21 mouse cellular contexts compared by ENCODE assay signal in genomic region chr10:95287351-95287750, GRCm38 (mm10). TPM values are rescaled to one million over a fixed set of nuclear protein-coding genes. Genes with fewer than 3 reads are reported as not detected.
DNase-seq lines count a peak whose midpoint lies in the region; ATAC-seq and TF ChIP-seq lines count a peak whose summit lies in the region.
"Had no signal": no experiment of that assay in that cellular context is flagged by ENCODE, and none has a peak within 500 bp of the region (broad histone marks: within the 10 kb centered on the region; RNA-seq: fewer than 3 reads in every experiment).

No protein-coding gene starts in this region.

- no peak overlapping the region for H3K4me2 ChIP-seq in liver, postnatal 0 days (ENCODE audit: low read depth, low read length)
- H3K4me2 ChIP-seq: embryonic facial prominence, embryonic 12.5 days; forebrain, embryonic 15.5 days; heart, embryonic 13.5 days; hindbrain, embryonic 15.5 days had no signal

- TF ChIP-seq POLR2A in liver, adult 2 months (IDR thresholded peaks at IDR 0.05; ENCODE audit: extremely low read depth, insufficient read depth, low read length) = no peak
- TF ChIP-seq POLR2A in MEL (IDR thresholded peaks at IDR 0.05; ENCODE audit: control insufficient read depth in 1 of 2, insufficient read depth in 1 of 2, low read depth in 1 of 2, low read length in 2 of 2, poor library complexity in 1 of 2) = no peak

- DNase-seq in liver, adult 2 months (ENCODE audit: extremely low read depth, low read depth, low spot score) = no peak
- DNase-seq in liver, postnatal 0 days = no peak
- DNase-seq in MEL (ENCODE audit: low read depth, low spot score) = no peak
- DNase-seq in adrenal gland, postnatal 4 days (ENCODE audit: low spot score in 2 of 2) = no peak
- no peak for DNase-seq in left cerebral cortex, postnatal 10 days (ENCODE audit: extremely low spot score in 1 of 2, low spot score in 2 of 2)
- DNase-seq: adrenal gland, adult 8-10 months; adrenal gland, postnatal 36 days; B cell, adult 2 months; cerebellum, adult 11 months; cerebellum, adult 9-10 months; cerebellum, postnatal 25 days; gastrocnemius, postnatal 14 days; heart, postnatal 36 days; kidney, adult 11 months had no signal

- H3K79me2 ChIP-seq in liver, adult 2 months (ENCODE audit: control insufficient read depth, insufficient read depth, low read length) = peaks cover 7% of the 10 kb centered on the region; the same call in 1 of the 2 replicates
- H3K79me2 ChIP-seq in MEL (ENCODE audit: control insufficient read depth, insufficient read depth, low read length, poor library complexity) = no peaks in the 10 kb centered on the region

- WGBS in liver, adult 2 months = 91% methylated on average over 8 of the region's 8 CpGs
- WGBS in liver, postnatal 0 days (ENCODE audit: insufficient replicate concordance) = 84% methylated on average over 8 of the region's 8 CpGs

- H3K36me3 ChIP-seq in liver, adult 2 months (ENCODE audit: control insufficient read depth, insufficient read depth, low read length) = no peaks in the 10 kb centered on the region; the same call in 1 of the 2 replicates
- no peaks in the 10 kb centered on the region for H3K36me3 ChIP-seq in liver, postnatal 0 days (replicated peaks; ENCODE audit: insufficient read depth, low read length)
- H3K36me3 ChIP-seq in E14TG2a.4 (ENCODE audit: insufficient read depth, low read length) (0 out of 2 replicates have a peak, but pooled peaks cover 8% of the 10 kb centered on the region), MEL (ENCODE audit: control insufficient read depth in 1 of 2, insufficient read depth in 2 of 2, low read length in 2 of 2) (peaks cover 0 to 28% of the 10 kb centered on the region in 2 experiments; a peak in 2 of 4 replicates)
- H3K36me3 ChIP-seq: embryonic facial prominence, embryonic 12.5 days; forebrain, embryonic 15.5 days; heart, embryonic 13.5 days; hindbrain, embryonic 15.5 days had no signal

- no peak overlapping the region for H3K27ac ChIP-seq in liver, adult 2 months (replicated peaks; ENCODE audit: insufficient read depth, low read depth, low read length)
- no peak overlapping the region for H3K27ac ChIP-seq in liver, postnatal 0 days (ENCODE audit: low read depth)
- H3K27ac ChIP-seq in MEL (ENCODE audit: control insufficient read depth, low read depth, low read length) = no peak overlapping the region
- H3K27ac ChIP-seq: embryonic facial prominence, embryonic 12.5 days; forebrain, embryonic 15.5 days; heart, embryonic 13.5 days; hindbrain, embryonic 15.5 days had no signal

- no peak overlapping the region for H3K4me3 ChIP-seq in liver, adult 2 months (ENCODE audit: insufficient read depth, low read depth, low read length)
- H3K4me3 ChIP-seq in liver, postnatal 0 days (ENCODE audit: low read depth, low read length) = no peak overlapping the region
- peak overlapping the region; percentile 29; the same call in 1 of the 2 replicates for H3K4me3 ChIP-seq in E14TG2a.4 (replicated peaks; ENCODE audit: low read length)
- H3K4me3 ChIP-seq in MEL (ENCODE audit: control insufficient read depth in 1 of 2, insufficient read depth in 1 of 2, low read depth in 2 of 2, low read length in 2 of 2) = no peak overlapping the region
- H3K4me3 ChIP-seq: embryonic facial prominence, embryonic 12.5 days; forebrain, embryonic 15.5 days; heart, embryonic 13.5 days; hindbrain, embryonic 15.5 days had no signal

- 0 out of 2 replicates have a peak, but pooled peaks have one; percentile 8 for TF ChIP-seq CTCF in liver, adult 2 months (IDR thresholded peaks at IDR 0.05; ENCODE audit: low read depth, low read length)
- no peak for TF ChIP-seq CTCF in liver, postnatal 0 days (IDR thresholded peaks at IDR 0.05; ENCODE audit: low read depth)
- TF ChIP-seq CTCF in E14TG2a.4 (conservative IDR thresholded peaks at IDR 0.05; ENCODE audit: low read length) (peak; percentile 32), MEL (IDR thresholded peaks at IDR 0.05 in 2 of 3, conservative IDR thresholded peaks at IDR 0.05 in 1 of 3; ENCODE audit: control insufficient read depth in 1 of 3, insufficient read depth in 1 of 3, low read depth in 2 of 3, low read length in 3 of 3, poor library complexity in 1 of 3, severe bottlenecking in 1 of 3) (peak in 1 of 3 experiments; percentile 8; a peak in 1 of 6 replicates)

- TF ChIP-seq EP300 in liver, postnatal 0 days (IDR thresholded peaks at IDR 0.05; ENCODE audit: low read depth) = no peak
- TF ChIP-seq EP300 in MEL (IDR thresholded peaks at IDR 0.05; ENCODE audit: low read depth in 1 of 2, low read length in 2 of 2) = no peak

- H3K9me3 ChIP-seq in liver, postnatal 0 days (ENCODE audit: low read length) = no peaks in the 10 kb centered on the region
- no peaks in the 10 kb centered on the region for H3K9me3 ChIP-seq in E14TG2a.4 (ENCODE audit: low read length)
- no peaks in the 10 kb centered on the region for H3K9me3 ChIP-seq in MEL (replicated peaks; ENCODE audit: insufficient read depth, low read length)
- H3K9me3 ChIP-seq: embryonic facial prominence, embryonic 12.5 days; forebrain, embryonic 15.5 days; G1E; heart, embryonic 13.5 days; hindbrain, embryonic 15.5 days had no signal

- intact Hi-C loops in left cerebral cortex, postnatal 10 days (cut with DNase I) = no loop called here

- TF ChIP-seq RAD21 in MEL (IDR thresholded peaks at IDR 0.05; ENCODE audit: low read depth, low read length) = peak; percentile 8

- H3K9ac ChIP-seq in liver, adult 2 months (ENCODE audit: low read depth, low read length) = no peak overlapping the region
- no peak overlapping the region for H3K9ac ChIP-seq in liver, postnatal 0 days (replicated peaks)
- H3K9ac ChIP-seq in MEL (ENCODE audit: control insufficient read depth, low read depth, low read length, poor library complexity, severe bottlenecking) = no peak overlapping the region
- H3K9ac ChIP-seq: embryonic facial prominence, embryonic 12.5 days; forebrain, embryonic 15.5 days; heart, embryonic 13.5 days; hindbrain, embryonic 15.5 days had no signal

- no peak for ATAC-seq in liver, postnatal 0 days
- ATAC-seq: CD4-positive, CD25-positive, alpha-beta regulatory T cell, adult 4 months; forebrain, embryonic 15.5 days had no signal

- H3K27me3 ChIP-seq in liver, adult 2 months (ENCODE audit: control insufficient read depth, insufficient read depth, low read length) = no peaks in the 10 kb centered on the region
- no peaks in the 10 kb centered on the region for H3K27me3 ChIP-seq in liver, postnatal 0 days (ENCODE audit: insufficient read depth, low read length)
- no peaks in the 10 kb centered on the region for H3K27me3 ChIP-seq in E14TG2a.4 (ENCODE audit: insufficient read depth, low read length)
- no peaks in the 10 kb centered on the region for H3K27me3 ChIP-seq in MEL (ENCODE audit: control insufficient read depth in 1 of 2, insufficient read depth in 2 of 2, low read length in 2 of 2)
- H3K27me3 ChIP-seq: embryonic facial prominence, embryonic 12.5 days; forebrain, embryonic 15.5 days; heart, embryonic 13.5 days; hindbrain, embryonic 15.5 days had no signal

- no peaks in the 10 kb centered on the region for H3K4me1 ChIP-seq in liver, adult 2 months (ENCODE audit: control insufficient read depth, insufficient read depth, low read length)
- H3K4me1 ChIP-seq in liver, postnatal 0 days (ENCODE audit: insufficient read depth) = peaks cover 11% of the 10 kb centered on the region; the same call in 1 of the 2 replicates
- peaks cover 36% of the 10 kb centered on the region for H3K4me1 ChIP-seq in E14TG2a.4 (replicated peaks; ENCODE audit: low read depth, low read length)
- peaks cover 20 to 39% of the 10 kb centered on the region in 2 experiments for H3K4me1 ChIP-seq in MEL (ENCODE audit: control insufficient read depth in 1 of 2, insufficient read depth in 2 of 2, low read length in 2 of 2)
- H3K4me1 ChIP-seq: embryonic facial prominence, embryonic 12.5 days; hindbrain, embryonic 15.5 days had no signal

TF ChIP-seq in MEL, 35 proteins besides CTCF, POLR2A, EP300 and RAD21:
- TF ChIP-seq MYC (IDR thresholded peaks at IDR 0.05; ENCODE audit: low read depth, low read length) (no peak), MXI1 (IDR thresholded peaks at IDR 0.05; ENCODE audit: low read depth, low read length) (no peak), HCFC1 (IDR thresholded peaks at IDR 0.05; ENCODE audit: low read depth, low read length) (no peak), POLR2AphosphoS5 (IDR thresholded peaks at IDR 0.05; ENCODE audit: borderline replicate concordance, low read depth, low read length) (no peak), KAT2A (conservative IDR thresholded peaks at IDR 0.05; ENCODE audit: low read depth, low read length) (no peak), TBP (IDR thresholded peaks at IDR 0.05; ENCODE audit: low read depth, low read length) (no peak), JUND (IDR thresholded peaks at IDR 0.05; ENCODE audit: low read depth, low read length) (no peak), MYB (IDR thresholded peaks at IDR 0.05; ENCODE audit: low read depth, low read length) (no peak), CHD2 (IDR thresholded peaks at IDR 0.05; ENCODE audit: low read length) (no peak), SMC3 (IDR thresholded peaks at IDR 0.05; ENCODE audit: low read depth, low read length) (no peak), MAZ (IDR thresholded peaks at IDR 0.05; ENCODE audit: low read depth, low read length) (no peak), ETS1 (IDR thresholded peaks at IDR 0.05; ENCODE audit: low read depth, low read length) (no peak), UBTF (IDR thresholded peaks at IDR 0.05; ENCODE audit: borderline replicate concordance, insufficient read depth, low read depth, low read length) (no peak), USF2 (IDR thresholded peaks at IDR 0.05; ENCODE audit: borderline replicate concordance in 1 of 2, insufficient read depth in 1 of 2, low read depth in 1 of 2, low read length in 2 of 2) (no peak), ZC3H11A (IDR thresholded peaks at IDR 0.05; ENCODE audit: low read depth, low read length) (no peak), ELF1 (IDR thresholded peaks at IDR 0.05; ENCODE audit: low read depth, low read length) (no peak)

RNA-seq across cellular contexts. Expression of gene Cradd, which starts 36.6 kb away (rescaled TPM):
- 8.9 and 10.6 TPM in 2 replicates for total RNA-seq in liver, adult 2 months (2014; rRNA removed)
- 24.7 and 34.7 TPM in 2 replicates for polyA plus RNA-seq in liver, adult 2 months (2012; rRNA removed)
- 6.5 and 8.4 TPM in 2 replicates for polyA plus RNA-seq in liver, postnatal 0 days (2015; fragmentation: Nextera tagmentation; extraction: Ambion mirVana)
- total RNA-seq in MEL (2012; rRNA removed) = 1.9 and 2.5 TPM in 2 replicates
- polyA plus RNA-seq in MEL (2012; ENCODE audit: insufficient read depth in 1 of 2, insufficient read length in 2 of 2, low read depth in 1 of 2, low replicate concordance in 2 of 2, missing spikeins in 1 of 2) = 1 to 10 TPM in 1 of 2 experiments, not detected in 1; 9.0 TPM
- 10 to 100 TPM; 13.0 to 14.0 TPM for total RNA-seq in adrenal gland, postnatal 4 days (2021)
- total RNA-seq in left cerebral cortex, postnatal 10 days (2021) = 1 to 10 TPM; 7.1 to 7.8 TPM
